Mouse (Mus musculus): ENCODE data around the gene Lgr5. TPM values are rescaled to one million over a fixed set of nuclear protein-coding genes. Genes with fewer than 3 reads are reported as not detected.

Lgr5 gene
- polyA plus RNA-seq, 1 experiment from 2014 or later: 12.2 TPM

DNA sequence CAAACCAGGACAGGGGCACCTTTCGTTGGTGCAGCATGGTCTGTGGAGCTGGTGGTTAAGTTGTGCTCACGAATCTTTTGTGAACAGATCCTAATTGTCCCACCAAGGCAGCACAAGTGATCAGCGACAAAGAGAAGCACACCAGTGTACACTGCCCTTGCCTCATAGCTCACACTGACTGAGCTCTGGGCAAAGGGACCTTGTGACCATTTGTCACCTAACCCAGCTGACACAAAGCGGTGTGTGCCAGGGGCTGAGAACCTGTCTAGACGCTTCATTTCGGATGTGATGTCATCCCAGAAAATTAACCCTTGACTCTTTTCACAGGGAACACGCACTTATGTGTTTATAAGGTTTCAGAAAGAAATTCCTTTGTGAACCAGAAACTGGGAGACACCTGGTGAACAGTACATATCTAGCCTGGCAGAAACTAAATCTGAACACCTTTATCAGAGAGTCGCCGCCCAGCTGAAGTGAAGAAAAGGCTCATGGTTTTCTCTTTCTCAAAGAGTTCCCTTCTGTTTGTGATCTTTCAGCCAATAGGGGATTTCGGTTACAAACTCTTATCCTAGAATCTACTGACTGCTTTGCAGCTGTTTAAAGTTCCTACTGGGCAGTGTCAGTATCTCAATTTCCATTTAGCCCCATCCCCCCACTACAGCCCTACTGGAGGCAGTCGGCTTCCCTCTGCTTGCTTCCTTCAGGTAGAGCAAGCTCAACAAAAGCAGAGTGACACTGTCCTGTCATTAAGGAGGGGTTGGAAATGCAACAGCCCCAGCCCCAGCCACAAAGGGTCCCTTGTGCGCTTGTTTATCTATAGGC is 94.4 kb downstream of the Lgr5 start:
- 38% methylated on average over 12 of the region's 12 CpGs for WGBS
- H3K4me3 ChIP-seq (replicated peaks): no peak overlapping the region

DNA sequence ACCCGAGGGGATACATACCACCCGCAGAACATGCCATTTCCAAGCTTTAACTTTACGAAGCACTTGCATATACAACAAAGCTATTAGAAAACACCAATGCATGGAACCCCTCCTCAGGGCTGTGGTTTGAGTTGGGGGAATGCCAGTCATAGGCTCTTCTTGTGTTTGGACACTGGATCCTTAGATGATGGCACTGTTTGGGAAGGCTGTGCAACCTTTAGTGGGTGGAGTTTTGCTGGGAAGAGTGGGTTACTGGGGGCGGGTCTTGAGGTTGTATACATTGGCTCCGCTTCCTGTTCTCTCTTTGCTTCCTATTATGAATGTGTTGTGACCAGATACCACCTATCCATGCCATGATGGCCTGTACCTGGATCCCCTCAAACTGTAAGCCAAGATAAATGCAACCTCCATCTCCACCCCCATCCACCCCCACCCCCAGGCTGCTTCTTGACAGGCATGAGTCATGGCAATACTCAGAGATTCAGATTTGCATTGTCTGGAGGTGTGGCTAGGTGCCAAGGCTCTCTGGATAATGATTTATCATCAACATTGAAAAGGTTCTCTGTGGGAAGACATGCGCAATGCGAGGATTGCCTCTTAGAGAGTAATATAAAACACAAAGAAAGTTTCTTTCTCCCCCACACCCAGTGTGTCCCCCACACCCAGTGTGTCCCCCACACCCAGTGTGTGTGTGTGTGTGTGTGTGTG is 95.6 kb downstream of the Lgr5 start:
- ATAC-seq (ENCODE audit: insufficient number of reproducible peaks, low FRiP score, low TSS enrichment, low read depth): no peak
- H3K4me2 ChIP-seq (replicated peaks): no peak overlapping the region
- H3K27me3 ChIP-seq: no peaks in the 10 kb centered on the region
- 0 out of 2 replicates have a peak, but pooled peaks cover 5% of the 10 kb centered on the region for H3K9me3 ChIP-seq (replicated peaks)
- H3K36me3 ChIP-seq: no peaks in the 10 kb centered on the region
- H3K27ac ChIP-seq (replicated peaks): no peak overlapping the region
- 78% methylated on average over 7 of the region's 7 CpGs for WGBS
- H3K4me3 ChIP-seq (replicated peaks): no peak overlapping the region
- H3K9ac ChIP-seq: no peak overlapping the region
- H3K4me1 ChIP-seq: peaks cover 10% of the 10 kb centered on the region

More for the DNA sequence above, 94.4 kb downstream of the Lgr5 start:
- Histone ChIP-seq H3K9ac (no peak overlapping the region), H3K27me3 (no peaks in the 10 kb centered on the region), H3K4me2 (replicated peaks) (0 out of 2 replicates have a peak overlapping the region, but pooled peaks have one; percentile 21), H3K4me1 (peaks cover 10% of the 10 kb centered on the region), H3K27ac (replicated peaks) (no peak overlapping the region), H3K36me3 (no peaks in the 10 kb centered on the region), H3K9me3 (replicated peaks) (0 out of 2 replicates have a peak, but pooled peaks cover 5% of the 10 kb centered on the region)
- 0 out of 2 replicates have a peak, but pooled peaks have one; percentile 54 for ATAC-seq (ENCODE audit: insufficient number of reproducible peaks, low FRiP score, low TSS enrichment, low read depth)

DNA sequence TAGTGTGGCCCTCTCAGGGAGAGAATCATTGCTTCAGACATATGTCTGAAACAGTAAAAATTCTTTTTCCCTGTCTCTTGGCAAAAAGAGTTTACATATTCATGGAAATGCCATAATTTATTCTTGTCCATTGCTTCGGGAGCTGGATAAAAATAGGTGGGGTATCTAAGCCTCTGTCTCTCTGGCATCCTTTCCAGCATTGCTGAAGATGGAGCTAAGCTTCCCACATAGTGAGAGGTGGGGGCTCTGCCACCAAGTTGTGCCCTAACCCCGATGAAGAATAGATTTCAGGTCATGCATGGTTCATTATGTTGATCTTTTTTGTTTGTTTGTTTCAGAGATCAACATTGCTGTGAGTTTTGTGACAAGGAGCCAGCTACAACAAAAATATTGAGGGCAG is 102.0 kb downstream of the Lgr5 start:
- ATAC-seq (ENCODE audit: insufficient number of reproducible peaks, low FRiP score, low TSS enrichment, low read depth): no peak
- no peaks in the 10 kb centered on the region for H3K4me1 ChIP-seq
- no peaks in the 10 kb centered on the region for H3K36me3 ChIP-seq
- no peaks in the 10 kb centered on the region for H3K9me3 ChIP-seq (replicated peaks)
- H3K27me3 ChIP-seq: no peaks in the 10 kb centered on the region
- no peak overlapping the region for H3K27ac ChIP-seq (replicated peaks)
- 69% methylated on average over 2 of the region's 2 CpGs for WGBS
- no peak overlapping the region for H3K4me3 ChIP-seq (replicated peaks)
- no peak overlapping the region for H3K9ac ChIP-seq
- no peak overlapping the region for H3K4me2 ChIP-seq (replicated peaks)

- no peak overlapping the region for H3K4me2 ChIP-seq (replicated peaks)
- 0 out of 2 replicates have a peak, but pooled peaks cover 3% of the 10 kb centered on the region for H3K4me1 ChIP-seq
- no peaks in the 10 kb centered on the region for H3K9me3 ChIP-seq (replicated peaks)
- H3K9ac ChIP-seq: no peak overlapping the region
- WGBS: 82% methylated on average over 3 of the region's 3 CpGs
- H3K27me3 ChIP-seq: no peaks in the 10 kb centered on the region
- H3K36me3 ChIP-seq: no peaks in the 10 kb centered on the region
- H3K4me3 ChIP-seq (replicated peaks): no peak overlapping the region
- ATAC-seq (ENCODE audit: insufficient number of reproducible peaks, low FRiP score, low TSS enrichment, low read depth): no peak
- no peak overlapping the region for H3K27ac ChIP-seq (replicated peaks)
Measured at GRCm38 (mm10) chr10:115484660-115485059, 102.9 kb downstream of the Lgr5 start.

- Histone ChIP-seq H3K9me3 (replicated peaks) (no peaks in the 10 kb centered on the region), H3K4me3 (replicated peaks) (peak overlapping the region; percentile 26), H3K36me3 (no peaks in the 10 kb centered on the region), H3K27me3 (no peaks in the 10 kb centered on the region), H3K4me2 (replicated peaks) (peak overlapping the region; percentile 48), H3K27ac (replicated peaks) (no peak overlapping the region), H3K4me1 (peaks cover 12% of the 10 kb centered on the region; the same call in 1 of the 2 replicates), H3K9ac (no peak overlapping the region)
- 7% methylated on average over 19 of the region's 20 CpGs for WGBS
- ATAC-seq (ENCODE audit: insufficient number of reproducible peaks, low FRiP score, low TSS enrichment, low read depth): peak; percentile 34
Measured at GRCm38 (mm10) chr10:115478441-115479141, 109.0 kb downstream of the Lgr5 start.

DNA sequence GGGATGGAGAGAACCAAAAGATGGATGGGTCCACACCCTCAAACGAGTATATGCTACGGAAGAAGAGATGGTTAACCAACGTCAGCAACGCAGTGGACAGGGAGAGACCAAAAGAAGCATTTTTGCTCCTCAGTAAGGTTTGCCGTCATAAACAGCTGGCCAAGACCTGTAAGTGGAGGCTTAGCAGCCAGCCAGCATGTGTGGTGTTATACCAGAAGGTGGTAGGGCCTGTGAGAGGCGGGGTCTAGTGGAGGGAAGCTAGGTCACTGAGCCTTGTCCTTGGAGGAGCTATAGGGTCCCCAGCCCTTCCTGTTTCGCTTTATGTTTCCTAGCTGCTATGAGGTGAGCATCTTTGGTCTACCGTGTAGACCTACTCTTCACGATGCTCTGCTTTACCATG is 111.1 kb downstream of the Lgr5 start:
- Histone ChIP-seq H3K9ac (no peak overlapping the region), H3K27ac (replicated peaks) (no peak overlapping the region), H3K9me3 (replicated peaks) (no peaks in the 10 kb centered on the region), H3K4me2 (replicated peaks) (no peak overlapping the region), H3K27me3 (no peaks in the 10 kb centered on the region), H3K36me3 (no peaks in the 10 kb centered on the region), H3K4me3 (replicated peaks) (no peak overlapping the region), H3K4me1 (peaks cover 12% of the 10 kb centered on the region; the same call in 1 of the 2 replicates)
- ATAC-seq (ENCODE audit: insufficient number of reproducible peaks, low FRiP score, low TSS enrichment, low read depth): no peak
- 95% methylated on average over 9 of the region's 9 CpGs for WGBS

DNA sequence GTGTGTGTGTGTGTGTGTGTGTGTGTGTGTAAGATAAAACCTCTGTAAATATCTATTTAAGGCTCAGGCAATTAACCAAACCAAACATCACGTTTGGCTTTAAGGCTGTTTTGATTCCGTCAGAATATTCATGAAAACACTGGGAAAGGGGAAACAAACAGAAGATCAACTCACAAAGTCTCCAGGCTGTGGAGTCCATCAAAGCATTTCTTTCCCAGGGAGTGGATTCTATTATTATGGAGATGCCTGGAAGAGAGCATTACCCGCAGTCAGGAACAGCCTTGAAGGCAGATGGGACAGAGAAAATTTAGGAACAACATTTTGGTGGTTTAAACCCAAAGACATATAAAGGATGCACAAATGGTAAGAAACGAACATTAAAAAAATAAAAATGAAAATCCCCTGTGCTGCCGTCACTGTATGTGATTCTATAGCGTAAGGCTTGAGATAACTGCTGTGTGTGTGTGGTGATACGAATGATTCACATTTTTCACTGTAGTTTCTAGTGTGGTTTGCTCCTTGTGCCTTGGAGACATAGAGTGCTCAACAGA is 112.5 kb downstream of the Lgr5 start:
- WGBS: 64% methylated on average over 7 of the region's 7 CpGs
- peaks cover 12% of the 10 kb centered on the region; the same call in 1 of the 2 replicates for H3K4me1 ChIP-seq
- ATAC-seq (ENCODE audit: insufficient number of reproducible peaks, low FRiP score, low TSS enrichment, low read depth): no peak
- no peak overlapping the region for H3K9ac ChIP-seq
- H3K36me3 ChIP-seq: no peaks in the 10 kb centered on the region
- H3K9me3 ChIP-seq (replicated peaks): no peaks in the 10 kb centered on the region
- H3K27me3 ChIP-seq: no peaks in the 10 kb centered on the region
- H3K27ac ChIP-seq (replicated peaks): no peak overlapping the region
- H3K4me3 ChIP-seq (replicated peaks): no peak overlapping the region
- H3K4me2 ChIP-seq (replicated peaks): no peak overlapping the region

GRCm38 (mm10) chr10:115473213-115473961 is 114.2 kb downstream of the Lgr5 start:
- WGBS: 73% methylated on average over 6 of the region's 6 CpGs
- Histone ChIP-seq H3K9me3 (replicated peaks) (no peaks in the 10 kb centered on the region), H3K4me3 (replicated peaks) (no peak overlapping the region), H3K4me2 (replicated peaks) (no peak overlapping the region), H3K27ac (replicated peaks) (no peak overlapping the region), H3K9ac (no peak overlapping the region), H3K27me3 (no peaks in the 10 kb centered on the region; the same call in 1 of the 2 replicates), H3K36me3 (no peaks in the 10 kb centered on the region), H3K4me1 (peaks cover 2% of the 10 kb centered on the region; the same call in 1 of the 2 replicates)
- ATAC-seq (ENCODE audit: insufficient number of reproducible peaks, low FRiP score, low TSS enrichment, low read depth): no peak

DNA sequence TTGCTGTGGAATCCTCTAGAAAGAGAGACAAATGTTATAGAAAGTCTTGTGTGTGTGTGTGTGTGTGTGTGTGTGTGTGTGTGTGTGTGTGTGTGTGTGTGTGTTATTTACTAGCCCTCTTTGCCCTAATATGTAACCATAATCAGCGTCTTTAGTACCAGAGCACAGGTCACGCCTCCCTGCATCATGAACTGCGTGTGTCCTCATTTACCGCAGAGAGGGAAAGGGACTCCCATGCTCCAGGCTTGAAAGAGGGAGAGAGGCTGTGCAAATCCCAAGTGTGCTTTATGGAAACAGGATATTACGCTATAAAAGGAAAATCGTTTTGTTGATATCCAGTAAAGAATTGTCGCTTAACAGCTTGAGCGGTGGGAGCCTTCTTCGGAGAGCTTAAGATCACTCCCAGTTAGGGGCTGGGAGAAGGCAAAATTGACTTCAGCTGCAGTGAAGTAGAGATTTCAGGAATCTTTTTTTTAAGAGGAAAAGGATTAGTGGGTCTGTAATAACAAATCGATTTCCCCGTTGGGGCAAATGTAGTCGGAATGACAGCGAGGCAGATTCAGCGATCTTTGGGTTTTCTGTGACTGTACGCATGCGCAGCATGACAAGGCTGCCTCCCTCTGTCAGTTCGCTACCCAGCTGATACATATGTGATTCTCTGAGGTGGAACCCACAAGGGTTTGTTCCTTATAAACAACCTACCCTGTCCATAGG is 116.8 kb downstream of the Lgr5 start:
- Histone ChIP-seq H3K27me3 (no peaks in the 10 kb centered on the region; the same call in 1 of the 2 replicates), H3K9ac (no peak overlapping the region), H3K9me3 (replicated peaks) (no peaks in the 10 kb centered on the region), H3K4me1 (no peaks in the 10 kb centered on the region), H3K4me2 (replicated peaks) (peak overlapping the region; percentile 36), H3K36me3 (no peaks in the 10 kb centered on the region), H3K4me3 (replicated peaks) (peak overlapping the region; percentile 29), H3K27ac (replicated peaks) (no peak overlapping the region)
- 38% methylated on average over 17 of the region's 17 CpGs for WGBS
- no peak for ATAC-seq (ENCODE audit: insufficient number of reproducible peaks, low FRiP score, low TSS enrichment, low read depth)

DNA sequence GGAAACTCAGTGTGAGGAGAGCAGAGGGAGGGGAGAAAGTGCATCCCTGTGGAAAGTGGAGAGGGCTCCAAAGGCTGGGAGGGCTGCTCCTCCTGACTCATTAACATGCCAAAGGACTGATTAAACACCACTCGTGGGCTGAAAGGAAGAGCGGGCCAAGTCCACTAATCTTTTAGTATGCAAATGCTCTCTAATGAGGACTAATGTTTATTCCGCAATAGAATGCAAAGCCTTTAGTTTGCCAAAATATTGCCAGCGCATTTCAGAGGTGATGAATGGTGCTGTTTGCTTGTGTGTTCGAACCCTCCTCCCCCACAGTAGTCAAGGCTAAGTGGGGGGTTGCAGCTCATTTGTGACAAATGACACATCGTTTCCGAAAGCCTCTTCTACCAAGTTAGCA is 118.5 kb downstream of the Lgr5 start:
- 42% methylated on average over 7 of the region's 7 CpGs for WGBS
- no peak overlapping the region for H3K9ac ChIP-seq
- H3K27me3 ChIP-seq: no peaks in the 10 kb centered on the region; the same call in 1 of the 2 replicates
- no peak overlapping the region for H3K27ac ChIP-seq (replicated peaks)
- H3K4me1 ChIP-seq: no peaks in the 10 kb centered on the region
- H3K4me3 ChIP-seq (replicated peaks): no peak overlapping the region
- no peak for ATAC-seq (ENCODE audit: insufficient number of reproducible peaks, low FRiP score, low TSS enrichment, low read depth)
- H3K4me2 ChIP-seq (replicated peaks): no peak overlapping the region
- H3K9me3 ChIP-seq (replicated peaks): no peaks in the 10 kb centered on the region
- H3K36me3 ChIP-seq: peaks cover under 1% of the 10 kb centered on the region; the same call in 1 of the 2 replicates
